Mouse (Mus musculus) limb, embryonic 13.5 days (tissue): ENCODE data around the gene Coq7. TPM values are rescaled to one million over a fixed set of nuclear protein-coding genes. Genes with fewer than 3 reads are reported as not detected.
A peak's percentile ranks its signal among the peaks of the same experiment; 100 is the strongest.

ENCODE experiments used
- ATAC-seq: fragments of 200-750 bp; cut with Nextera tagmentation; 2 replicates; pipeline ENCODE4 v1.8.0; 2017; ENCODE audit warnings: low read depth, moderate number of reproducible peaks, moderate TSS enrichment; ENCODE audit not compliant: low FRiP score
- H3K27ac ChIP-seq: fragments of 300-500 bp; sonication (generic); 2 replicates; pipeline ENCODE4 v1.5.1; 2015; ENCODE audit warnings: inconsistent platforms, mild to moderate bottlenecking, moderate library complexity
- H3K27me3 ChIP-seq: fragments of 300-500 bp; sonication (generic); 2 replicates; pipeline ENCODE4 v1.6.1; 2015; ENCODE audit warnings: mild to moderate bottlenecking, inconsistent platforms
- H3K36me3 ChIP-seq: fragments of 300-500 bp; sonication (generic); 2 replicates; pipeline ENCODE4 v1.6.1; 2015; ENCODE audit warnings: inconsistent platforms, mild to moderate bottlenecking, moderate library complexity
- H3K4me1 ChIP-seq: fragments of 300-500 bp; sonication (generic); 2 replicates; pipeline ENCODE4 v1.6.1; 2015; ENCODE audit warnings: inconsistent platforms
- H3K4me2 ChIP-seq: fragments of 300-500 bp; sonication (generic); replicated peaks from 2 replicates; pipeline ENCODE4 v1.6.1; 2015; ENCODE audit warnings: inconsistent platforms, mild to moderate bottlenecking, moderate library complexity
- H3K4me3 ChIP-seq: fragments of 300-500 bp; sonication (generic); 2 replicates; pipeline ENCODE4 v1.5.1; 2015; ENCODE audit warnings: moderate library complexity, mild to moderate bottlenecking, inconsistent platforms
- H3K9ac ChIP-seq: fragments of 300-500 bp; sonication (generic); 2 replicates; pipeline ENCODE4 v1.6.1; 2015; ENCODE audit warnings: mild to moderate bottlenecking, inconsistent platforms
- H3K9me3 ChIP-seq: fragments of 300-500 bp; sonication (generic); 2 replicates; pipeline ENCODE4 v1.6.1; 2016; ENCODE audit warnings: inconsistent platforms
- WGBS: fragments of 180-500 bp; shearing (Covaris S2); methylation state at CpG from one replicate; pipeline ENCODE4 v1.1.7; 2015; 5-methylcytosine and 5-hydroxymethylcytosine counted together
- polyA plus RNA-seq: library from polyadenylated mRNA; unstranded; fragments of >200 nt; fragmentation: Nextera tagmentation; extraction: Ambion mirVana; gene quantifications from 2 replicates; pipeline ENCODE4 v1.2.1, GENCODE M21; 2015

Gene Coq7
- polyA plus RNA-seq, 1 experiment from 2014 or later = 86.3 TPM

DNA sequence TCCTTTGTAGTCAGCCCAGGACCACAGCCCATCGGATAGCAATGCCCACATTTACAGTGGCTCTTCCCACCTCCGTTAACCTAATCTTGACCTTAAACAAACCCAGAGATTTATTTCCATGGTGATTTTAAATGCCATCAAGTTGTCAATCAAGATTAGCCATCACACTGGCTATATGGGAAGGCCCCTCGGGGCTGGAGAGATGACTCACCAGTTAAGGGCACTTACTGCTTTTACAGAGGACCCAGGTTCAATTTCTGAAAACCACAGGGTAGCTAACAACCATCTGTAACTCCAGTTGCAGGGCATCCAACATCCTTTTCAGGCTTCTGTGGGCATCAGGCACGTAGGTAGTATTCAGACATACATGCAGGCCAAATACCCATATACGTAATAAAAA lies 56.7 kb downstream of the Coq7 start:
- no peak for ATAC-seq
- 63% methylated on average over 5 of the region's 5 CpGs for WGBS
- Histone ChIP-seq H3K36me3 (no peaks in the 10 kb centered on the region), H3K4me1 (peaks cover 16% of the 10 kb centered on the region), H3K4me3 (no peak overlapping the region), H3K27ac (no peak overlapping the region), H3K9me3 (peaks cover 14% of the 10 kb centered on the region), H3K9ac (no peak overlapping the region), H3K4me2 (no peak overlapping the region), H3K27me3 (no peaks in the 10 kb centered on the region)

DNA sequence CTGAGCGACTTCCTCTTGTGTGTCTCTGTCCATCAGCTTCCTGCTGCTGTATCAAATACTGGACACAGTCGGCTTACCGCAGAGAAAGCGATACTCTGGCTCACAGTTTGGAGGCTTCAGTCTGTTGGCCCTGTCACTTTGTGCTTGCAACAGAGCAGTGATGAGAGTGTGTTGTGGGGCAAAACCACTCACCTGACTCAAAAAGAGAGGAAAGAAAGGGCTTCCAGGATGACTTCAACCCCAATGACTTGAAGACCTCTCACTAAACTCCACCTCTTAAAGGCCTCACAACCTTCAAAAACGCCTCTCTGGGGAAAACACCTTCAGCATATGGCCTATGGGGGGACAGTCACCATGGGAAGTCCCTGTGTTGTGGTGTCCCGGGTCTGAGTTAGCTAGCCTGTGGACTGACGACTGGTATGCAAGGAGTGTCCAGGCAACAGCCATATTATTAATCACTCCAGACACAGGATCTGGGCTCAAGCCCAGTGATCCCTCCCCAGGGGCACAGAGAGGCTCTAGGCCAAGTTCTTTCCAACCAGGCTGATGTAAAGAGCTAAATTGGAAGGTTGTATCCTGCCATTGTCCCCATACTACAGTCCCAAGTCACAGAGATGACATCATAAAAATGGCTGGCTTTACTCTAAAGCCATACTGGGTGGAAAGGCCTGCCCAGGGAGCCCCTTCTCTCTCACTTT lies 58.0 kb downstream of the Coq7 start:
- peaks cover 16% of the 10 kb centered on the region for H3K4me1 ChIP-seq
- no peak overlapping the region for H3K9ac ChIP-seq
- no peak overlapping the region for H3K4me3 ChIP-seq
- H3K9me3 ChIP-seq = peaks cover 14% of the 10 kb centered on the region
- peak; percentile 30; the same call in 1 of the 2 replicates for ATAC-seq
- H3K36me3 ChIP-seq = no peaks in the 10 kb centered on the region
- H3K27me3 ChIP-seq = no peaks in the 10 kb centered on the region
- no peak overlapping the region for H3K27ac ChIP-seq
- WGBS = 84% methylated on average over 7 of the region's 7 CpGs
- no peak overlapping the region for H3K4me2 ChIP-seq

DNA sequence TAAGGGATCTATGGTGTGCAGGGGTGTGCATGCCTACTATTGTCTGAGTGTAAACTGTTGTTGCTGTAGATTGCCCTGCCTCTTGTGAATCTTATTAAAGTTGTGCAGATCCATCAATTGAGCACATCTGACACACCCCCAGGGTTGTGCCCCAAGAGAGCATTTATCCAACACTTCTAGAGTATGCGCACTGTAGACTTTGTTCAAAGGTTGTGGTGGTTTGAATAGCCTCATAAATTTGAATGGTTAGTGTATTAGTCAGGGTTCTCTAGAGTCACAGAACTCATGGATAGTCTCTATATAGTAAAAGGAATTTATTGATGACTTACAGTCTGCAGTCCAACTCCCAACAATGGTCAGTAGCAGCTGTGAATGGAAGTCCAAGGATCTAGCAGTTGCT lies 60.3 kb downstream of the Coq7 start:
- no peak overlapping the region for H3K9ac ChIP-seq
- ATAC-seq = no peak
- H3K27me3 ChIP-seq = no peaks in the 10 kb centered on the region
- 79% methylated on average over 1 of the region's 1 CpGs for WGBS
- no peak overlapping the region for H3K4me3 ChIP-seq
- no peak overlapping the region for H3K27ac ChIP-seq
- peaks cover 14% of the 10 kb centered on the region for H3K9me3 ChIP-seq
- no peaks in the 10 kb centered on the region for H3K36me3 ChIP-seq
- H3K4me2 ChIP-seq = no peak overlapping the region
- no peaks in the 10 kb centered on the region for H3K4me1 ChIP-seq

DNA sequence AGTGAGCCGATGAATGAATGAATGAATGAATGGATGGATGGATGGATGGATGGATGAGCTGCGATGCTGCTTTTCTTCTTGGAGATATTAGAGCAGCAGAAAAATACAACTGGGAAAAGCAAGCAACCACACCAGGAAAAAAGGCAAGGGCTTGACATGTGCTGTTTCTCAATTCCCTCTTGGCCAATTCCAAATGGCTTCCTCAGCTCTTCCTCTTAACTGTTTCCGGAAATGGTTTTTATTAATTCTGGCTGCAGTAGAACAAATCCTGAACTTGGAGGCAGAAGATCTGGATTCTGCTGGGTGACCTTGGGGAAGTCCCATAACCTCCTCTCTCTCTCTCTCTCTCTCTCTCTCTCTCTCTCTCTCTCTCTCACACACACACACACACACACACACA lies 65.1 kb downstream of the Coq7 start:
- H3K4me2 ChIP-seq = no peak overlapping the region
- H3K4me3 ChIP-seq = no peak overlapping the region
- no peaks in the 10 kb centered on the region for H3K36me3 ChIP-seq
- H3K9ac ChIP-seq = no peak overlapping the region
- H3K9me3 ChIP-seq = peaks cover 4% of the 10 kb centered on the region
- peaks cover 11% of the 10 kb centered on the region; the same call in 1 of the 2 replicates for H3K4me1 ChIP-seq
- no peaks in the 10 kb centered on the region for H3K27me3 ChIP-seq
- ATAC-seq = no peak
- H3K27ac ChIP-seq = no peak overlapping the region
- WGBS = 90% methylated on average over 3 of the region's 3 CpGs

DNA sequence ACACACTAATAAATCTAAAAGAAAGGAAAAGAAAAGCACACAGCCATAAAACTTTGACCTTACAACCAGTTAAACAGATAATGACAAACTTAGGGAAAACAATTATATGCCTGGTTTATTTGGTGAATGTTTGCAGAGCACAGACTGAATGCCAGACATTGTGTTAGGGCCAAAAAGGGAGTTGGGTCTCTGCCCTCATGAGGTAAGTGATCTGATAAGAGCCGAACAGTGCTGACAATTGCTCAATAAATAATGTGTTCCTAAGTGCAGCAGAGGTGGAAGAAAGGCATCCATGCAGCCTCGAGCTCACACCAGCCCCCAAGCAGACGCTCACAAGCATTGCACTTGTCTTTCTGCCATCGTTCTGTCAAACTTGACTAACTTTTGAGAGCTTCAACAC lies 68.7 kb downstream of the Coq7 start:
- no peak overlapping the region for H3K27ac ChIP-seq
- no peaks in the 10 kb centered on the region for H3K9me3 ChIP-seq
- peaks cover 16% of the 10 kb centered on the region; the same call in 1 of the 2 replicates for H3K4me1 ChIP-seq
- no peaks in the 10 kb centered on the region for H3K36me3 ChIP-seq
- no peak for ATAC-seq
- no peak overlapping the region for H3K9ac ChIP-seq
- H3K4me2 ChIP-seq = no peak overlapping the region
- 36% methylated on average over 4 of the region's 4 CpGs for WGBS
- H3K27me3 ChIP-seq = no peaks in the 10 kb centered on the region; the same call in 1 of the 2 replicates
- H3K4me3 ChIP-seq = no peak overlapping the region

DNA sequence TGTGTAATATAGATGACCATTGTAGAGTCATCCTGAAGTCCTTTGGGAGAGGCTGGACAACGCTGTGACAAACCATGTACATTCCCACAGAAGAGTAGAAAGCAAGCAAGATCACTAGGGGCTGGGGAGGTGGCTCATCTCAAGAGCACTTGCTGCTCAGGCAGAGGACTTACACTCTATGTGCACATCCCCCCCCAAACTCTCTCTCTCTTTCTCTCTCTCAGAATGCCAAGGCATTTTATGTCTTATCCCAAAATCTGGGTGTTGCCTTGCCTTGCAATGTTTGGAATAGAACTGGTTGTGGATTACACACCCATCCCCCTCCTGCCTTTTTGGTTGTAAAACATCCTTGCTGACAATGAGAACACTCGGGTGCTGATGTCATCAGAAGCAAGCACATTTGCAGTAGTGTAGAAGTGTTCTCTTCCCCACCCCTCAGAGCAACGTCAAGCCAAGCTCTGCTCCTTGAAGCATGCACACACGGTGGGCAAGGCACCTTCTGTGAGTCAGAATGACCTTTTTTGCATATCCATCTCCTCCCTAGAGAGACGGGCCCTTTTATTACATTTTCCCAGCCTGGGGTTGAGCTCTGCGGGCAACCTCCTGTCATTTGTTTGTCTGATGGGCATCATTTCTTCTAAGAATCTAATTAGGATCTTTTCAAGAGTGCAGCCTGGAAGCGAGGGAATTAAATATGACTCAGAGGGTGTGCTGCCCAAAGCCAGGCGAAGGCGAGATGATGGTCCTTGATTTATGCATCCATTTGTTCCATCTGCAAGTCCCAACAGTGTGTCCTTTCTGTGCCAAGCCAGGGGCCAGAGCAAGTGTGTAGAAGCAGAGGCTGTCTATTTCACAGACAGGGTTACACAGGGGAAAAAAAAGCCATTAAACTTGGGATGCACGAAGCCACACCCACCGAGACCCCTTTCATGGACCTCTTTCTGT lies 70.1 kb downstream of the Coq7 start:
- Histone ChIP-seq H3K36me3 (no peaks in the 10 kb centered on the region), H3K27me3 (no peaks in the 10 kb centered on the region; the same call in 1 of the 2 replicates), H3K27ac (no peak overlapping the region), H3K4me2 (no peak overlapping the region), H3K9me3 (no peaks in the 10 kb centered on the region), H3K4me1 (peaks cover 16% of the 10 kb centered on the region; the same call in 1 of the 2 replicates), H3K4me3 (no peak overlapping the region), H3K9ac (no peak overlapping the region)
- no peak for ATAC-seq
- WGBS = 50% methylated on average over 11 of the region's 11 CpGs

DNA sequence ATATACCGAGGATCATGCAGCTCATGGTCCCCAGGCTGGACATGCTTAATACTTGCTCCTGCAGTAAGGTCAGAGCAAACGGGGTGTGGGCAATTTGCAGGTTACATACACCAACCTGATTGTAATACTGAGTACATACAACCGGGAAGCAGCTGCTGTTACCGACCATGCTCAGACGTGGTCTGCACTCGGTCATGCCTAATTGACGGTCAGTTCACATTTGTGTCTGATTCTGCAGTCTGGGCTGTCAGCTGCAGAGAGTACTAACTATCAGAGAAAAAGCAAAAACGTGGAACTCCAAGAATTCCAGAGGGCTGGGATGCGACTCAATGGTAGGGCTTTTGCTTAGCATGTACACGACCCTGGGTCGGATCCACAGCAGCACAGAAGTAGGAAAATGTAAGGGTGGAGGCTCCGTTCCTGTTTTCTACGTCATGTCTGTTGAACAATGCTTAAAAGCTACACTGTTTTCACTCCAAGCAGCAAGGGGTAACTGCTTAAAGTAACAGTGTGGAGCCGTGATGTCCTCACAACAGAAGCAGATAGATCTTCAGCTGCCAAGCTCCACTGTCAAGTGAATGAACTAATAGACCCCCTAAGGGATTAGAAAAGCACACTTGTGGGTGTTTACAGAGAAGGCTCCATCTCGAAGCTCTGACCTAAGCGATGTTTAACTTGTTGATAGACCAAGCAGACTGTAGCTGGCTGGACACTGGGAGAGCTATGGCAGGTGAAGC lies 71.6 kb downstream of the Coq7 start:
- ATAC-seq = no peak
- Histone ChIP-seq H3K4me3 (no peak overlapping the region), H3K36me3 (no peaks in the 10 kb centered on the region), H3K27ac (no peak overlapping the region), H3K9me3 (no peaks in the 10 kb centered on the region), H3K9ac (no peak overlapping the region), H3K27me3 (no peaks in the 10 kb centered on the region; the same call in 1 of the 2 replicates), H3K4me1 (peaks cover 14% of the 10 kb centered on the region; the same call in 1 of the 2 replicates), H3K4me2 (no peak overlapping the region)
- 58% methylated on average over 16 of the region's 16 CpGs for WGBS

Other genes starting within 250 kb of the Coq7 start
- 1.8 and 2.2 TPM in 2 replicates for gene Syt17, start 85.1 kb downstream of the Coq7 start, polyA plus RNA-seq
- 6.1 and 6.4 TPM in 2 replicates for gene Itpripl2, start 41.4 kb downstream of the Coq7 start, polyA plus RNA-seq
- 3.6 TPM in 2 replicates for gene Tmc7, start 51.4 kb upstream of the Coq7 start, polyA plus RNA-seq
- gene Tmc5, start 63.9 kb upstream of the Coq7 start, polyA plus RNA-seq = 0.08 and 0.10 TPM in 2 replicates
- gene Gde1, start 172.4 kb upstream of the Coq7 start, polyA plus RNA-seq = 78.1 and 80.4 TPM in 2 replicates
- 21.4 and 23.6 TPM in 2 replicates for gene Ccp110, start 179.2 kb upstream of the Coq7 start, polyA plus RNA-seq
- 66.7 and 67.5 TPM in 2 replicates for gene Vps35l, start 206.9 kb upstream of the Coq7 start, polyA plus RNA-seq